Mouse (Mus musculus): ENCODE data around the gene Tmem233. TPM values are rescaled to one million over a fixed set of nuclear protein-coding genes. Genes with fewer than 3 reads are reported as not detected.

The Tmem233 gene
- polyA plus RNA-seq, 1 experiment from 2014 or later, result not detected

- H3K9ac ChIP-seq (ENCODE audit: low read depth, low read length), result no peak overlapping the region
- no peaks in the 10 kb centered on the region for H3K4me1 ChIP-seq (replicated peaks; ENCODE audit: control insufficient read depth, insufficient read depth, low read length)
- H3K4me3 ChIP-seq (ENCODE audit: low read depth, low read length), result no peak overlapping the region
- no peaks in the 10 kb centered on the region for H3K9me3 ChIP-seq (ENCODE audit: control insufficient read depth, low read length)
- WGBS, result 58% methylated on average over 22 of the region's 22 CpGs
- no peak overlapping the region for H3K27ac ChIP-seq (ENCODE audit: low read depth, low read length)
- no peaks in the 10 kb centered on the region for H3K36me3 ChIP-seq (ENCODE audit: control insufficient read depth, insufficient read depth, low read length)
- ATAC-seq (ENCODE audit: low FRiP score) (no peak), DNase-seq (ENCODE audit: low spot score) (no peak)
- H3K4me2 ChIP-seq (replicated peaks; ENCODE audit: low read depth, low read length), result no peak overlapping the region
- H3K27me3 ChIP-seq (ENCODE audit: control insufficient read depth, insufficient read depth, low read length), result no peaks in the 10 kb centered on the region
These were observed 76.5 kb downstream of the Tmem233 start for GRCm38 (mm10) chr5:116006324-116007099.

- ATAC-seq (ENCODE audit: low FRiP score) (no peak), DNase-seq (ENCODE audit: low spot score) (no peak)
- Histone ChIP-seq H3K4me2 (replicated peaks; ENCODE audit: low read depth, low read length) (no peak overlapping the region), H3K9me3 (ENCODE audit: control insufficient read depth, low read length) (no peaks in the 10 kb centered on the region), H3K9ac (ENCODE audit: low read depth, low read length) (no peak overlapping the region), H3K27ac (ENCODE audit: low read depth, low read length) (no peak overlapping the region), H3K36me3 (ENCODE audit: control insufficient read depth, insufficient read depth, low read length) (no peaks in the 10 kb centered on the region), H3K4me1 (replicated peaks; ENCODE audit: control insufficient read depth, insufficient read depth, low read length) (no peaks in the 10 kb centered on the region), H3K4me3 (ENCODE audit: low read depth, low read length) (no peak overlapping the region), H3K27me3 (ENCODE audit: control insufficient read depth, insufficient read depth, low read length) (no peaks in the 10 kb centered on the region)
- WGBS, result 83% methylated on average over 10 of the region's 10 CpGs
These were observed 78.8 kb downstream of the Tmem233 start for GRCm38 (mm10) chr5:116004271-116004670.

GRCm38 (mm10) chr5:116003825-116004224 is 79.2 kb downstream of the Tmem233 start:
- no peaks in the 10 kb centered on the region for H3K4me1 ChIP-seq (replicated peaks; ENCODE audit: control insufficient read depth, insufficient read depth, low read length)
- H3K4me2 ChIP-seq (replicated peaks; ENCODE audit: low read depth, low read length), result no peak overlapping the region
- H3K36me3 ChIP-seq (ENCODE audit: control insufficient read depth, insufficient read depth, low read length), result no peaks in the 10 kb centered on the region

GRCm38 (mm10) chr5:116003154-116003553 is 79.9 kb downstream of the Tmem233 start:
- ATAC-seq (ENCODE audit: low FRiP score) (no peak), DNase-seq (ENCODE audit: low spot score) (no peak)
- WGBS, result 83% methylated on average over 8 of the region's 8 CpGs
- Histone ChIP-seq H3K27ac (ENCODE audit: low read depth, low read length) (no peak overlapping the region), H3K4me1 (replicated peaks; ENCODE audit: control insufficient read depth, insufficient read depth, low read length) (no peaks in the 10 kb centered on the region), H3K9me3 (ENCODE audit: control insufficient read depth, low read length) (no peaks in the 10 kb centered on the region), H3K9ac (ENCODE audit: low read depth, low read length) (no peak overlapping the region), H3K36me3 (ENCODE audit: control insufficient read depth, insufficient read depth, low read length) (no peaks in the 10 kb centered on the region), H3K4me2 (replicated peaks; ENCODE audit: low read depth, low read length) (no peak overlapping the region), H3K27me3 (ENCODE audit: control insufficient read depth, insufficient read depth, low read length) (no peaks in the 10 kb centered on the region), H3K4me3 (ENCODE audit: low read depth, low read length) (no peak overlapping the region)

More at GRCm38 (mm10) chr5:116003825-116004224, 79.2 kb downstream of the Tmem233 start:
- Histone ChIP-seq H3K27ac (ENCODE audit: low read depth, low read length) (0 out of 2 replicates have a peak overlapping the region, but pooled peaks have one; percentile 30), H3K9ac (ENCODE audit: low read depth, low read length) (no peak overlapping the region), H3K9me3 (ENCODE audit: control insufficient read depth, low read length) (no peaks in the 10 kb centered on the region), H3K4me3 (ENCODE audit: low read depth, low read length) (no peak overlapping the region), H3K27me3 (ENCODE audit: control insufficient read depth, insufficient read depth, low read length) (no peaks in the 10 kb centered on the region)
- 39% methylated on average over 13 of the region's 13 CpGs for WGBS
- ATAC-seq (ENCODE audit: low FRiP score) (no peak), DNase-seq (ENCODE audit: low spot score) (no peak)

DNA sequence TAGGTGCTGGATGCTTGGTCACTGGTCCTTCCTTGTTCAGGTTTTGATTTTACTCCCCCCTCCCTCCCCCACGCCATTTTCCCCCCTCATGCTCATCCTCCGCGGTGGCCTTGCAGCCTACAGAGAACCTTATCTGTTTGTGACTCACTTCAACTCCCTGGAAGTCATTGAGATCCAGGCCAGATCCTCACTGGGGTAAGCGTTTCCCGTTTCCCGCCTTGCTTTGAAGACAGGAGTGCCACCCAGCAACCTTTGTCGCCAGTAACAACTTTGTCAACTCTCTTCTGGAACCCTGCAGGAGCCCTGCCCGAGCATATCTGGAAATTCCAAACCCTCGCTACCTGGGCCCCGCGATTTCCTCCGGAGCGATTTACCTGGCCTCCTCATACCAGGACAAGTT is 85.7 kb downstream of the Tmem233 start:
- H3K9me3 ChIP-seq (ENCODE audit: control insufficient read depth, low read length), result no peaks in the 10 kb centered on the region
- no peaks in the 10 kb centered on the region for H3K27me3 ChIP-seq (ENCODE audit: control insufficient read depth, insufficient read depth, low read length)
- 72% methylated on average over 13 of the region's 13 CpGs for WGBS
- no peak overlapping the region for H3K4me2 ChIP-seq (replicated peaks; ENCODE audit: low read depth, low read length)
- no peak for ATAC-seq (ENCODE audit: low FRiP score)
- H3K4me1 ChIP-seq (replicated peaks; ENCODE audit: control insufficient read depth, insufficient read depth, low read length), result no peaks in the 10 kb centered on the region
- H3K4me3 ChIP-seq (ENCODE audit: low read depth, low read length), result no peak overlapping the region
- no peak overlapping the region for H3K9ac ChIP-seq (ENCODE audit: low read depth, low read length)
- no peak for DNase-seq (ENCODE audit: low spot score)
- no peaks in the 10 kb centered on the region for H3K36me3 ChIP-seq (ENCODE audit: control insufficient read depth, insufficient read depth, low read length)
- H3K27ac ChIP-seq (ENCODE audit: low read depth, low read length), result no peak overlapping the region

- Histone ChIP-seq H3K27me3 (ENCODE audit: control insufficient read depth, insufficient read depth, low read length) (no peaks in the 10 kb centered on the region), H3K9me3 (ENCODE audit: control insufficient read depth, low read length) (no peaks in the 10 kb centered on the region), H3K36me3 (ENCODE audit: control insufficient read depth, insufficient read depth, low read length) (peaks cover 10% of the 10 kb centered on the region), H3K4me1 (replicated peaks; ENCODE audit: control insufficient read depth, insufficient read depth, low read length) (no peaks in the 10 kb centered on the region), H3K4me3 (ENCODE audit: low read depth, low read length) (no peak overlapping the region), H3K9ac (ENCODE audit: low read depth, low read length) (no peak overlapping the region), H3K4me2 (replicated peaks; ENCODE audit: low read depth, low read length) (no peak overlapping the region), H3K27ac (ENCODE audit: low read depth, low read length) (no peak overlapping the region)
- ATAC-seq (ENCODE audit: low FRiP score) (no peak), DNase-seq (ENCODE audit: low spot score) (no peak)
- 88% methylated on average over 15 of the region's 15 CpGs for WGBS
These were observed 88.9 kb downstream of the Tmem233 start for GRCm38 (mm10) chr5:115994101-115994500.

DNA sequence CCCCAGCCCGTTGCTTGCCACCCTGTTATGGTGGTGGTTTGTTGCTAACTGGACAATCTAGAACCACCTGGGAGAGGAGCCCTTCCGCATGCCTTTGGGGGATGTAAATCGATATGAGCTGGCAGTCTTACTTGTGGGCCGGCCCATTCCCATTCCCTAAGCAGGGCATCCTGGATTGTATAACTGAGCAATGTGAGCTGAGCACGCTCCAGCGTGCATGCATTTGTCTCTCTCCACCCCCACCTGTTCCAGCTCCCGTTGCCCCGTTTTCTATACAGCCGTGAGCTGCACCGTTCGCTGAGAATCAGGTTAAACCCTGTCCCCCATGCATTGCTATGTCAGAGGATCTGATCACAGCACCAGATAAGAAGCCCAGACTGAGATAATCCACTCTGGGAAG is 91.3 kb downstream of the Tmem233 start:
- Histone ChIP-seq H3K9ac (ENCODE audit: low read depth, low read length) (no peak overlapping the region), H3K27me3 (ENCODE audit: control insufficient read depth, insufficient read depth, low read length) (no peaks in the 10 kb centered on the region), H3K27ac (ENCODE audit: low read depth, low read length) (no peak overlapping the region), H3K4me3 (ENCODE audit: low read depth, low read length) (no peak overlapping the region), H3K4me1 (replicated peaks; ENCODE audit: control insufficient read depth, insufficient read depth, low read length) (no peaks in the 10 kb centered on the region), H3K4me2 (replicated peaks; ENCODE audit: low read depth, low read length) (no peak overlapping the region), H3K9me3 (ENCODE audit: control insufficient read depth, low read length) (no peaks in the 10 kb centered on the region), H3K36me3 (ENCODE audit: control insufficient read depth, insufficient read depth, low read length) (peaks cover 10% of the 10 kb centered on the region)
- WGBS, result 94% methylated on average over 11 of the region's 11 CpGs
- ATAC-seq (ENCODE audit: low FRiP score) (no peak), DNase-seq (ENCODE audit: low spot score) (no peak)

Other genes with a start within 250 kb of the Tmem233 start
- 27.1 and 33.6 TPM in 2 replicates for gene Cit, start 238.0 kb downstream of the Tmem233 start, polyA plus RNA-seq (2014; fragmentation: Nextera tagmentation; extraction: Ambion mirVana)
- 44.8 and 54.3 TPM in 2 replicates for gene Prkab1, start 58.7 kb downstream of the Tmem233 start, polyA plus RNA-seq (2014; fragmentation: Nextera tagmentation; extraction: Ambion mirVana)
- gene Ccdc60, start 205.7 kb upstream of the Tmem233 start, polyA plus RNA-seq (2014; fragmentation: Nextera tagmentation; extraction: Ambion mirVana), result 2.0 and 2.2 TPM in 2 replicates

Measured in hindbrain, embryonic 11.5 days (tissue).